Mouse (Mus musculus) G1E (cell line): Measurements from ENCODE around the gene Polr3c.

Experiments used
- CTCF ChIP-seq: IDR thresholded peaks from 2 replicates; pipeline ENCODE4 v1.5.1; 2012; ENCODE audit warnings: low read depth, low read length, inconsistent platforms, mixed read lengths
- GATA2 ChIP-seq: IDR thresholded peaks from 2 replicates; pipeline ENCODE4 v1.6.1; 2012; ENCODE audit warnings: low read depth, low read length, inconsistent platforms, borderline replicate concordance
- POLR2AphosphoS5 ChIP-seq: IDR thresholded peaks from 2 replicates; pipeline ENCODE4 v1.6.1; 2012; ENCODE audit warnings: low read depth, low read length, inconsistent platforms; ENCODE audit not compliant: insufficient replicate concordance
- TAL1 ChIP-seq: conservative IDR thresholded peaks from 2 replicates; pipeline ENCODE4 v1.6.1; 2012; ENCODE audit warnings: low read depth, low read length, inconsistent platforms, mixed read lengths

GRCm38 (mm10) chr3:96772949-96773348 lies 45.5 kb upstream of the Polr3c start:
- TF ChIP-seq CTCF = no peak
- TF ChIP-seq POLR2AphosphoS5 = no peak
- TF ChIP-seq TAL1 = no peak
- no peak for TF ChIP-seq GATA2
